Mouse (Mus musculus): ENCODE results near the gene Ctdnep1. TPM values are rescaled to one million over a fixed set of nuclear protein-coding genes. Genes with fewer than 3 reads are reported as not detected.

Gene Ctdnep1
- 10 to 100 TPM; 65.2 to 68.4 TPM for total RNA-seq (2023)

GRCm38 (mm10) chr11:69981141-69981762 is at the start of gene Ctdnep1:
Ctdnep1 (plus strand) TSS chr11:69981156.

GRCm38 (mm10) chr11:69935137-69935879 is 45.6 kb upstream of the Ctdnep1 start, which contains the start of gene Ybx2:
Ybx2 (plus strand) TSS chr11:69935796.

GRCm38 (mm10) chr11:69948066-69948762 is 32.7 kb upstream of the Ctdnep1 start, which contains the start of gene Slc2a4:
Slc2a4 (minus strand) TSS chr11:69948188.

GRCm38 (mm10) chr11:69964650-69965270 is 16.2 kb upstream of the Ctdnep1 start, which contains the start of gene Cldn7:
Cldn7 (plus strand) TSS chr11:69964779.

GRCm38 (mm10) chr11:69982225-69982624 is 1.3 kb downstream of the Ctdnep1 start, which contains the start of gene Elp5:
Elp5 (minus strand) TSS chr11:69982517.

GRCm38 (mm10) chr11:69990850-69991691 is 10.1 kb downstream of the Ctdnep1 start, which contains the start of gene Gabarap:
Gabarap (plus strand) TSS chr11:69991143.

GRCm38 (mm10) chr11:69995391-69995960 is 14.5 kb downstream of the Ctdnep1 start, which contains the start of gene Phf23:
Phf23 (plus strand) TSS chr11:69995777.

GRCm38 (mm10) chr11:70000396-70000898 is 19.5 kb downstream of the Ctdnep1 start, which contains the start of gene Dvl2:
Dvl2 (plus strand) TSS chr11:70000595.

GRCm38 (mm10) chr11:70014880-70015558 is 34.1 kb downstream of the Ctdnep1 start, which contains the start of gene Acadvl:
Acadvl (minus strand) TSS chr11:70015411.

GRCm38 (mm10) chr11:70016669-70017068 is 35.7 kb downstream of the Ctdnep1 start, which contains the start of gene Dlg4:
Dlg4 (plus strand) TSS chr11:70016942.

Other genes starting within 250 kb of the Ctdnep1 start
- 10 to 100 TPM; 81.5 to 86.5 TPM for gene Polr2a, start 222.5 kb upstream of the Ctdnep1 start, total RNA-seq (2023)
- not detected for gene Slc35g3, start 219.2 kb upstream of the Ctdnep1 start, total RNA-seq (2023)
- gene Zbtb4, start 215.2 kb upstream of the Ctdnep1 start, total RNA-seq (2023): 1 to 10 TPM; 2.8 to 2.9 TPM
- gene Chrnb1, start 185.2 kb upstream of the Ctdnep1 start, total RNA-seq (2023): 1 to 10 TPM in 1 of 2 experiments, under 1 TPM in 1; 0.86 to 1.8 TPM
- gene Fgf11, start 179.3 kb upstream of the Ctdnep1 start, total RNA-seq (2023): under 1 TPM in 1 of 2 experiments, not detected in 1; 0.11 TPM
- gene Tmem102, start 175.5 kb upstream of the Ctdnep1 start, total RNA-seq (2023): not detected
- not detected for gene Gm39566, start 165.9 kb upstream of the Ctdnep1 start, total RNA-seq (2023)
- not detected for gene Spem2, start 162.7 kb upstream of the Ctdnep1 start, total RNA-seq (2023)
- gene Spem1, start 159.0 kb upstream of the Ctdnep1 start, total RNA-seq (2023): not detected
- 1 to 10 TPM; 1.5 to 1.8 TPM for gene Nlgn2, start 143.4 kb upstream of the Ctdnep1 start, total RNA-seq (2023)
- gene Tmem256, start 142.6 kb upstream of the Ctdnep1 start, total RNA-seq (2023): 100 to 1,000 TPM in 1 of 2 experiments, 10 to 100 TPM in 1; 99.9 to 101 TPM
- gene Plscr3, start 134.8 kb upstream of the Ctdnep1 start, total RNA-seq (2023): 10 to 100 TPM; 34.4 to 38.0 TPM
- gene Tnk1, start 122.4 kb upstream of the Ctdnep1 start, total RNA-seq (2023): not detected
- not detected for gene Tmem95, start 103.1 kb upstream of the Ctdnep1 start, total RNA-seq (2023)
- gene Kctd11, start 99.8 kb upstream of the Ctdnep1 start, total RNA-seq (2023): 1 to 10 TPM; 8.4 to 8.8 TPM
- gene Acap1, start 85.6 kb upstream of the Ctdnep1 start, total RNA-seq (2023): 100 to 1,000 TPM; 261 to 285 TPM
- gene 2810408A11Rik, start 80.2 kb upstream of the Ctdnep1 start, total RNA-seq (2023): 1 to 10 TPM in 1 of 2 experiments, under 1 TPM in 1; 0.95 to 1.9 TPM
- gene Neurl4, start 80.1 kb upstream of the Ctdnep1 start, total RNA-seq (2023): 10 to 100 TPM; 17.9 to 18.5 TPM
- gene Gps2, start 67.3 kb upstream of the Ctdnep1 start, total RNA-seq (2023): 10 to 100 TPM; 75.4 to 79.7 TPM
- gene Eif5a, start 59.2 kb upstream of the Ctdnep1 start, total RNA-seq (2023): 100 to 1,000 TPM; 498 to 503 TPM
- gene Ybx2, start 45.4 kb upstream of the Ctdnep1 start, total RNA-seq (2023): not detected
- under 1 TPM; 0.55 to 0.60 TPM for gene Slc2a4, start 33.0 kb upstream of the Ctdnep1 start, total RNA-seq (2023)
- not detected for gene Cldn7, start 16.4 kb upstream of the Ctdnep1 start, total RNA-seq (2023)
- gene Elp5, start 1.4 kb downstream of the Ctdnep1 start, total RNA-seq (2023): 10 to 100 TPM; 25.3 to 27.8 TPM
- gene Gabarap, start 10.0 kb downstream of the Ctdnep1 start, total RNA-seq (2023): 100 to 1,000 TPM; 537 TPM
- 10 to 100 TPM; 43.3 to 47.1 TPM for gene Phf23, start 14.6 kb downstream of the Ctdnep1 start, total RNA-seq (2023)
- 10 to 100 TPM; 17.5 to 21.4 TPM for gene Dvl2, start 19.4 kb downstream of the Ctdnep1 start, total RNA-seq (2023)
- gene Acadvl, start 34.3 kb downstream of the Ctdnep1 start, total RNA-seq (2023): 10 to 100 TPM; 34.6 to 40.2 TPM
- gene Dlg4, start 35.8 kb downstream of the Ctdnep1 start, total RNA-seq (2023): 1 to 10 TPM; 5.7 to 6.7 TPM
- not detected for gene Asgr1, start 72.9 kb downstream of the Ctdnep1 start, total RNA-seq (2023)
- gene Asgr2, start 111.5 kb downstream of the Ctdnep1 start, total RNA-seq (2023): under 1 TPM in 1 of 2 experiments, not detected in 1; 0.42 TPM
- 10 to 100 TPM; 11.4 to 12.2 TPM for gene Mgl2, start 149.2 kb downstream of the Ctdnep1 start, total RNA-seq (2023)
- 10 to 100 TPM; 13.5 to 18.3 TPM for gene Clec10a, start 175.0 kb downstream of the Ctdnep1 start, total RNA-seq (2023)
- gene Slc16a11, start 231.6 kb downstream of the Ctdnep1 start, total RNA-seq (2023): not detected
- 1 to 10 TPM; 1.3 to 1.7 TPM for gene Slc16a13, start 239.9 kb downstream of the Ctdnep1 start, total RNA-seq (2023)
- under 1 TPM in 1 of 2 experiments, not detected in 1; 0.13 TPM for gene Bcl6b, start 248.6 kb downstream of the Ctdnep1 start, total RNA-seq (2023)